Mouse (Mus musculus) intestine, postnatal 0 days (tissue): ENCODE results near the gene Arhgap9. TPM values are rescaled to one million over a fixed set of nuclear protein-coding genes. Genes with fewer than 3 reads are reported as not detected.
A peak's percentile ranks its signal among the peaks of the same experiment; 100 is the strongest.

Experiments
- ATAC-seq: fragments of 200-750 bp; cut with Nextera tagmentation; 2 replicates; pipeline ENCODE4 v1.8.0; 2017; ENCODE audit warnings: mild to moderate bottlenecking, moderate TSS enrichment, moderate library complexity
- H3K27ac ChIP-seq: fragments of 300-500 bp; sonication (generic); 2 replicates; pipeline ENCODE4 v1.5.1; 2014; ENCODE audit warnings: mild to moderate bottlenecking, low read depth, low read length, moderate library complexity
- H3K27me3 ChIP-seq: fragments of 300-500 bp; sonication (generic); replicated peaks from 2 replicates; pipeline ENCODE4 v1.6.1; 2014; ENCODE audit warnings: low read length, mixed read lengths; ENCODE audit not compliant: control insufficient read depth, insufficient read depth
- H3K36me3 ChIP-seq: fragments of 300-500 bp; sonication (generic); 2 replicates; pipeline ENCODE4 v1.6.1; 2014; ENCODE audit warnings: mild to moderate bottlenecking, moderate library complexity; ENCODE audit not compliant: control insufficient read depth, insufficient read depth
- H3K4me1 ChIP-seq: fragments of 300-500 bp; sonication (generic); replicated peaks from 2 replicates; pipeline ENCODE4 v1.6.1; 2014; ENCODE audit warnings: antibody characterized with exemption, low read length, mixed read lengths; ENCODE audit not compliant: control insufficient read depth, insufficient read depth
- H3K4me2 ChIP-seq: fragments of 300-500 bp; sonication (generic); replicated peaks from 2 replicates; pipeline ENCODE4 v1.6.1; 2014; ENCODE audit warnings: low read depth, mild to moderate bottlenecking, moderate library complexity
- H3K4me3 ChIP-seq: fragments of 300-500 bp; sonication (generic); 2 replicates; pipeline ENCODE4 v1.5.1; 2014; ENCODE audit warnings: low read depth, low read length
- H3K9ac ChIP-seq: fragments of 300-500 bp; sonication (generic); 2 replicates; pipeline ENCODE4 v1.6.1; 2014; ENCODE audit warnings: mild to moderate bottlenecking, low read depth, low read length
- H3K9me3 ChIP-seq: fragments of 300-500 bp; sonication (generic); 2 replicates; pipeline ENCODE4 v1.6.1; 2016; ENCODE audit warnings: mixed run types; ENCODE audit not compliant: control insufficient read depth
- CTCF ChIP-seq: sonication (generic); IDR thresholded peaks from 2 replicates; pipeline ENCODE4 v1.5.1; 2016; ENCODE audit warnings: low read depth, mild to moderate bottlenecking, control low read depth, antibody characterized with exemption, moderate library complexity
- WGBS: fragments of 180-500 bp; shearing (Covaris S2); extraction: QIAGEN DNeasy Blood & Tissue Kit; methylation state at CpG from one replicate; pipeline ENCODE4 v1.1.7; 2014; 5-methylcytosine and 5-hydroxymethylcytosine counted together
- polyA plus RNA-seq: library from polyadenylated mRNA; unstranded; fragments of >200 nt; fragmentation: Nextera tagmentation; extraction: Ambion mirVana; gene quantifications from 2 replicates; pipeline ENCODE4 v1.2.1, GENCODE M21; 2015

The Arhgap9 gene
- polyA plus RNA-seq, 1 experiment from 2014 or later = 9.5 TPM

DNA sequence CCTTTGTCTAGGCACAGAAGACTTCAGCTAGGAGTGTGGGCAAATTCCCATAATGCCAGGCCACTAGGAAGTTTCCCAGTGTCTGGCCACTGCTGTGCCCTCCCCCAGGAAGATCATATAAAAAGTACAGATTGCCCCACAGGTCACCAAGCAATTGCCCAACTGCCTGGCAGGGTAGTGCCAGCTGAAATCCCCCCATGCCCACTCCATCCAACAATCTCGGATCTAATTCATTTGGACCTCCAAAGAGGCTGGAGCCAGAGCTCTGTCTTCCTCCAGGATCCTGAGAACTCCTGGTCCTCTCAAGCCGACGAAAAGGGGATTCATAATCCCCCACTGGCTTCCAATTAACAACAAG, 33.8 kb upstream of the Arhgap9 start:
- no peak for TF ChIP-seq CTCF
- Histone ChIP-seq H3K9ac (peak overlapping the region; percentile 72), H3K4me3 (peak overlapping the region; percentile 71), H3K36me3 (peaks cover 39% of the 10 kb centered on the region), H3K27ac (peak overlapping the region; percentile 99), H3K9me3 (no peaks in the 10 kb centered on the region), H3K27me3 (no peaks in the 10 kb centered on the region), H3K4me2 (peak overlapping the region; percentile 75), H3K4me1 (peaks cover 23% of the 10 kb centered on the region)
- WGBS = 0% methylated on average over 3 of the region's 3 CpGs
- no peak for ATAC-seq

DNA sequence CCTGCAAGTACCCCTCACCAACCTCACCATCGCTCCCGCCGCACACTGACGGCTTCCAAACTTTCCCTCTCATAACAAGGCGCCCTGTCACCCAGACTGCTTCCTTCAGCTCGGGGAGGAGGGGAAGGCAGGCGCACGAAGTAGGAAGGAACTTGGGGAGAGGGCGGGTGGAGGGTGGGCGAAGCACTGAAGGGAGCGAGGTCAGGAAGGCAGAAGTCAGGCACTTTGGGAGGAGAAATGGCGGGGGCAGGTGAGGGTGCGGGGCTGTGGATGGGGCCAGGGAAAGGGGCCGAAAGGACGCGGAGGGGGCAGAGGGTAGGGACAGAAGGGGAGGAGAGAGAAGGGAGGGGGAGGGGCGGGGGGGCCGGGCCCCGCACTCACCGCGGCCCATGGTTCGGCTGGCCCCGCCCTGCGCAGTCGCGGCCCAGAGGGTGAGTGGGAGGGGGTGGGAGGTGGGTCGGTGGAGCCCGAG, 33.4 kb upstream of the Arhgap9 start:
- Histone ChIP-seq H3K4me2 (peak overlapping the region; percentile 75), H3K27me3 (no peaks in the 10 kb centered on the region), H3K36me3 (peaks cover 38% of the 10 kb centered on the region), H3K27ac (peak overlapping the region; percentile 99), H3K4me1 (peaks cover 25% of the 10 kb centered on the region), H3K9me3 (no peaks in the 10 kb centered on the region), H3K9ac (peak overlapping the region; percentile 72), H3K4me3 (peak overlapping the region; percentile 71)
- peak; percentile 9 for ATAC-seq
- TF ChIP-seq CTCF = no peak
- 1% methylated on average over 26 of the region's 28 CpGs for WGBS

DNA sequence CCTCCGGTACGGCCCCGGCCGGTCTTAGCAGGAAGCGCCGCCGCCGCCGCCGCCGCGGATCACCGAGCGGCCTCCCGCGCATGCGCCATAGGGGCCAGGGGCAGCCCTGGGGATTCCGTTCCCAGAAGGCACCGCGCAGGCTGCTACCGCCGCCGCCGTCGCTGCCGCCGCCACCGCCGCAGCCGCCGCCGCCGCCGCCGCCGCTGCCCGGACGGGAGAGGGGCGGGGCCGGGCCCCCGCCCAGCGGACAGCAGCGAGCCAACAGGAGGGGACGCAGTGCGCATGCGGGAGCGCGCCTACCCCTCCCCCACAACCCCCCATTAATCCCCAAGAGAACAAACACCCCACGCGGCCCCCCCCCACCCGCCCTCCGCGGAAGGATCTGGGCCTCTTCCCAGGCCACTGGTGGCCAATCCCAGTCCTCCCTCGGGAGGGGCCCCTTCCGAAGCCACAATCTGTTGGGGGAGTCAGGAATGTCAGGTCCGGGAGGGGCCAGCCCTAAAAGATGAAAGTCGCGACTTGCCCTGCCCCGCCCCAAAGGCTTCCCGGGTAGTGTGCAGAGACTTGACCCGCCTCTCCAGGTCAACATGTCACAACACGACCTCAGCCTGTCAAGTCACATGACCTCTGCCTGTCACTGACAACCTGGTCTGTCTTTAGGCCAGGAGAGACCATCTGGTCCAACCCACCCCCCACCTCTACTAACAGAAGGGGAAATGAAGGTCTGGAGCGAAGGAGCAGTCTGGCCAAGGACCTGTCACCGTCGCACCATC, 32.8 kb upstream of the Arhgap9 start, which contains the start of gene Mbd6:
Gene Mbd6, minus strand, starts transcription at position 219 of the 773 bp plus-strand sequence.
- peak within 1 kb of the TSS; percentile 99 for H3K27ac ChIP-seq
- peak within 1 kb of the TSS; percentile 75 for H3K4me2 ChIP-seq
- no peak for TF ChIP-seq CTCF
- ATAC-seq = peak; percentile 51
- WGBS = 1% methylated on average over 41 of the region's 65 CpGs
- peaks cover 25% of the 10 kb centered on the region for H3K4me1 ChIP-seq
- peak within 1 kb of the TSS; percentile 72 for H3K9ac ChIP-seq
- H3K36me3 ChIP-seq = peaks cover 37% of the 10 kb centered on the region
- no peaks in the 10 kb centered on the region for H3K9me3 ChIP-seq
- H3K27me3 ChIP-seq = no peaks in the 10 kb centered on the region
- H3K4me3 ChIP-seq = peak within 1 kb of the TSS; percentile 71

DNA sequence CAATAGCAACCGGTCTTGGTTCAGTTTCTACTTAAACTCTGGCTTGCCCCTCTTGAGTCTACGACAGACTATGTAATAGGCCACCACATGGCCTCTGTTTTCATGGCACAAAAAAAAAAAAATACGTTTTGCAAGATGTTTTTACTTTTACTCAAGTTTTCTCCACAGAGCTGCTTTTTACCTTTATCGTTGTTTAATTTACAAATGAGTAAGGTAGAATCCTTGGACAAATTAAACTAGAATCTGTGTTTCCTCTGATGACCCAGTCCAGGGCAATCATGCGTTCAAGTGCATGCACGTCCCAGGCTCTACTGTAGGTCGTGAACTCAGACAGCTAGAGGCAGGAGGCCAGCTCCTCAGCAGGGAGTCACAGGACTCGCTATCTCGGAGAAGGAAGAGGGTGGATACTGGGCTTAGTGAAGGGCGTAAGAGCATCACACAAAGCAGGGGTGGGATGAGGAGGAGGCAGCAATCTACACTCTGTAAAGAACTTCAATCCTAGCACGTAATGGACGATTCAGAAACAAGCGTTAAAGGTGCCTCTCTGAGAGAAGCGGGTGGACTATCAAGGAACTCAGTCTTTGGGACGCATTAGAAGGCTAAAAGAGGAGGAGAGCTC, 32.1 kb upstream of the Arhgap9 start:
- ATAC-seq = peak; percentile 41
- peak overlapping the region; percentile 71 for H3K4me3 ChIP-seq
- H3K9ac ChIP-seq = peak overlapping the region; percentile 72
- TF ChIP-seq CTCF = no peak
- peak overlapping the region; percentile 75 for H3K4me2 ChIP-seq
- H3K9me3 ChIP-seq = no peaks in the 10 kb centered on the region
- peak overlapping the region; percentile 99 for H3K27ac ChIP-seq
- WGBS = under 1% methylated on average over 15 of the region's 15 CpGs
- H3K36me3 ChIP-seq = peaks cover 37% of the 10 kb centered on the region
- no peaks in the 10 kb centered on the region for H3K27me3 ChIP-seq
- peaks cover 25% of the 10 kb centered on the region for H3K4me1 ChIP-seq

DNA sequence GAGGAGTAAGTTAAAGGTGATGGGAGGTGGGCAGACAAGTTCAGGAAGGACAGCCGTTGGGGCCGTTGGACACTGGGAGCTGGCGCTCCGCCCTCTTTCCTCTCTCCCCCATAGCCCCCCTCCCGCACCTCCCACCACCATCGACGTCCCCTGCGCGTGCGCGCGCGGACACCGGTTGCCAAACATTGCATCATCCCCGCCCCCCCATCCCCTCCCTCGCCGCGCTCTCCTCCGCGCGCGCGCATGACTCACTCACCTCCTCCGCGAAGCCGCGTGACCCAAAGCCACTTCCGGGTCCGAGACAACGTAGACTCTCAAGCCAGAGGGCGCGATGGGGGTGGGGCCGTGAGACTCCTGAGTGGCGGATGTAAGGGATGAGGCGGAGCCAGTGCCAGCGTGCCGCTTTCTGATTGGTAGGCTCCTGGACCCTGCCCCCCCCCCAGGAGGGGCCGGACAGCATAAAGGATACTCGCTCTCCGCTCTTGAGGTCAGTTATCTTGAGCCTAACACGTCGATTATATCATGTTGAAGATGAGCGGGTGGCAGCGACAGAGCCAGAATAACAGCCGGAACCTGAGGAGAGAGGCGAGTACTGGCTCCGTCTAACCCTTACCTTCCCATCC, 31.3 kb upstream of the Arhgap9 start:
- peak; percentile 81 for ATAC-seq
- TF ChIP-seq CTCF = peak; percentile 40; the same call in 1 of the 2 replicates
- Histone ChIP-seq H3K4me1 (peaks cover 25% of the 10 kb centered on the region), H3K27me3 (no peaks in the 10 kb centered on the region), H3K9ac (peak overlapping the region; percentile 72), H3K27ac (peak overlapping the region; percentile 99), H3K4me3 (peak overlapping the region; percentile 69), H3K4me2 (peak overlapping the region; percentile 75), H3K9me3 (no peaks in the 10 kb centered on the region), H3K36me3 (peaks cover 37% of the 10 kb centered on the region)
- WGBS = under 1% methylated on average over 36 of the region's 47 CpGs
